Mouse (Mus musculus): ENCODE measurements around the gene Actn4. TPM values are rescaled to one million over a fixed set of nuclear protein-coding genes. Genes with fewer than 3 reads are reported as not detected.

Gene Actn4
- polyA plus RNA-seq, 1 experiment from 2014 or later: 319 TPM

GRCm38 (mm10) chr7:28944756-28945415, 17.3 kb downstream of the Actn4 start:
- Histone ChIP-seq H3K27me3 (replicated peaks) (no peaks in the 10 kb centered on the region), H3K4me2 (no peak overlapping the region; the same call in 1 of the 2 replicates), H3K9ac (no peak overlapping the region), H3K36me3 (no peaks in the 10 kb centered on the region), H3K4me3 (replicated peaks) (no peak overlapping the region), H3K27ac (peak overlapping the region; percentile 89), H3K9me3 (no peaks in the 10 kb centered on the region), H3K4me1 (peaks cover 77% of the 10 kb centered on the region)
- no peak for ATAC-seq (ENCODE audit: insufficient read depth, low FRiP score, low read depth)
- WGBS: 51% methylated on average over 6 of the region's 6 CpGs

- 44% methylated on average over 5 of the region's 5 CpGs for WGBS
- Histone ChIP-seq H3K9ac (no peak overlapping the region), H3K27me3 (replicated peaks) (no peaks in the 10 kb centered on the region), H3K27ac (peak overlapping the region; percentile 58), H3K4me2 (no peak overlapping the region), H3K4me1 (peaks cover 76% of the 10 kb centered on the region), H3K36me3 (no peaks in the 10 kb centered on the region), H3K4me3 (replicated peaks) (no peak overlapping the region), H3K9me3 (no peaks in the 10 kb centered on the region)
- no peak for ATAC-seq (ENCODE audit: insufficient read depth, low FRiP score, low read depth)
Observed at GRCm38 (mm10) chr7:28943451-28944180, 18.5 kb downstream of the Actn4 start.

GRCm38 (mm10) chr7:28941542-28941941, 20.6 kb downstream of the Actn4 start:
- Histone ChIP-seq H3K9ac (no peak overlapping the region), H3K4me2 (no peak overlapping the region), H3K4me1 (peaks cover 69% of the 10 kb centered on the region)

GRCm38 (mm10) chr7:28941129-28941528, 21.0 kb downstream of the Actn4 start:
- H3K9me3 ChIP-seq: no peaks in the 10 kb centered on the region
- no peaks in the 10 kb centered on the region for H3K36me3 ChIP-seq
- no peak overlapping the region for H3K4me2 ChIP-seq
- no peak for ATAC-seq (ENCODE audit: insufficient read depth, low FRiP score, low read depth)
- WGBS: 65% methylated on average over 4 of the region's 4 CpGs
- no peaks in the 10 kb centered on the region for H3K27me3 ChIP-seq (replicated peaks)
- peak overlapping the region; percentile 58 for H3K27ac ChIP-seq
- no peak overlapping the region for H3K9ac ChIP-seq
- peaks cover 69% of the 10 kb centered on the region for H3K4me1 ChIP-seq
- no peak overlapping the region for H3K4me3 ChIP-seq (replicated peaks)

More at GRCm38 (mm10) chr7:28941542-28941941, 20.6 kb downstream of the Actn4 start:
- Histone ChIP-seq H3K9me3 (no peaks in the 10 kb centered on the region), H3K4me3 (replicated peaks) (no peak overlapping the region), H3K27ac (peak overlapping the region; percentile 58), H3K27me3 (replicated peaks) (no peaks in the 10 kb centered on the region), H3K36me3 (no peaks in the 10 kb centered on the region)
- ATAC-seq (ENCODE audit: insufficient read depth, low FRiP score, low read depth): no peak
- WGBS: 58% methylated on average over 4 of the region's 4 CpGs

- Histone ChIP-seq H3K27me3 (replicated peaks) (no peaks in the 10 kb centered on the region), H3K9me3 (no peaks in the 10 kb centered on the region), H3K27ac (peak overlapping the region; percentile 58), H3K4me3 (replicated peaks) (no peak overlapping the region), H3K4me2 (no peak overlapping the region), H3K9ac (no peak overlapping the region), H3K36me3 (no peaks in the 10 kb centered on the region), H3K4me1 (peaks cover 55% of the 10 kb centered on the region)
- WGBS: 67% methylated on average over 7 of the region's 7 CpGs
- ATAC-seq (ENCODE audit: insufficient read depth, low FRiP score, low read depth): no peak
Observed at GRCm38 (mm10) chr7:28939418-28940183, 22.5 kb downstream of the Actn4 start.

- Histone ChIP-seq H3K4me1 (peaks cover 55% of the 10 kb centered on the region), H3K4me3 (replicated peaks) (no peak overlapping the region), H3K36me3 (no peaks in the 10 kb centered on the region), H3K9ac (no peak overlapping the region), H3K9me3 (no peaks in the 10 kb centered on the region), H3K27me3 (replicated peaks) (no peaks in the 10 kb centered on the region), H3K4me2 (no peak overlapping the region), H3K27ac (0 out of 2 replicates have a peak overlapping the region, but pooled peaks have one; percentile 58)
- 80% methylated on average over 4 of the region's 4 CpGs for WGBS
- no peak for ATAC-seq (ENCODE audit: insufficient read depth, low FRiP score, low read depth)
Observed at GRCm38 (mm10) chr7:28938654-28939053, 23.5 kb downstream of the Actn4 start.

- no peak overlapping the region for H3K9ac ChIP-seq
- H3K27ac ChIP-seq: peak overlapping the region; percentile 2; the same call in 1 of the 2 replicates
- no peak for ATAC-seq (ENCODE audit: insufficient read depth, low FRiP score, low read depth)
Observed at GRCm38 (mm10) chr7:28936787-28937186, 25.4 kb downstream of the Actn4 start.

GRCm38 (mm10) chr7:28933825-28934224, 28.3 kb downstream of the Actn4 start:
- no peak overlapping the region for H3K4me2 ChIP-seq
- H3K27me3 ChIP-seq (replicated peaks): no peaks in the 10 kb centered on the region
- no peaks in the 10 kb centered on the region for H3K36me3 ChIP-seq
- H3K9me3 ChIP-seq: no peaks in the 10 kb centered on the region
- H3K4me3 ChIP-seq (replicated peaks): no peak overlapping the region
- WGBS: 90% methylated on average over 2 of the region's 2 CpGs
- no peak overlapping the region for H3K9ac ChIP-seq
- no peak for ATAC-seq (ENCODE audit: insufficient read depth, low FRiP score, low read depth)
- H3K4me1 ChIP-seq: peaks cover 56% of the 10 kb centered on the region
- H3K27ac ChIP-seq: no peak overlapping the region; the same call in 1 of the 2 replicates

More at GRCm38 (mm10) chr7:28936787-28937186, 25.4 kb downstream of the Actn4 start:
- H3K9me3 ChIP-seq: no peaks in the 10 kb centered on the region
- no peak overlapping the region for H3K4me3 ChIP-seq (replicated peaks)
- H3K36me3 ChIP-seq: no peaks in the 10 kb centered on the region
- H3K4me2 ChIP-seq: no peak overlapping the region
- no peaks in the 10 kb centered on the region for H3K27me3 ChIP-seq (replicated peaks)
- 46% methylated on average over 4 of the region's 4 CpGs for WGBS
- peaks cover 58% of the 10 kb centered on the region for H3K4me1 ChIP-seq

GRCm38 (mm10) chr7:28932421-28933041, 29.6 kb downstream of the Actn4 start:
- Histone ChIP-seq H3K4me1 (peaks cover 49% of the 10 kb centered on the region), H3K27ac (peak overlapping the region; percentile 83), H3K9me3 (no peaks in the 10 kb centered on the region), H3K36me3 (no peaks in the 10 kb centered on the region), H3K4me3 (replicated peaks) (no peak overlapping the region), H3K9ac (no peak overlapping the region), H3K27me3 (replicated peaks) (no peaks in the 10 kb centered on the region), H3K4me2 (peak overlapping the region; percentile 11; the same call in 1 of the 2 replicates)
- ATAC-seq (ENCODE audit: insufficient read depth, low FRiP score, low read depth): no peak
- WGBS: 64% methylated on average over 6 of the region's 6 CpGs

- 70% methylated on average over 4 of the region's 4 CpGs for WGBS
- H3K4me2 ChIP-seq: no peak overlapping the region
- peaks cover 47% of the 10 kb centered on the region for H3K4me1 ChIP-seq
- no peak overlapping the region for H3K9ac ChIP-seq
- no peaks in the 10 kb centered on the region for H3K27me3 ChIP-seq (replicated peaks)
- no peak; the same call in 1 of the 2 replicates for ATAC-seq (ENCODE audit: insufficient read depth, low FRiP score, low read depth)
- H3K36me3 ChIP-seq: no peaks in the 10 kb centered on the region
- no peaks in the 10 kb centered on the region for H3K9me3 ChIP-seq
- no peak overlapping the region for H3K4me3 ChIP-seq (replicated peaks)
- H3K27ac ChIP-seq: peak overlapping the region; percentile 83
Observed at GRCm38 (mm10) chr7:28931695-28932039, 30.5 kb downstream of the Actn4 start.

- H3K27ac ChIP-seq: peak overlapping the region; percentile 83
- peaks cover 47% of the 10 kb centered on the region for H3K4me1 ChIP-seq
- no peaks in the 10 kb centered on the region for H3K9me3 ChIP-seq
- no peaks in the 10 kb centered on the region for H3K36me3 ChIP-seq
- H3K9ac ChIP-seq: no peak overlapping the region
- H3K4me3 ChIP-seq (replicated peaks): no peak overlapping the region
- H3K4me2 ChIP-seq: no peak overlapping the region
- peak; percentile 78 for ATAC-seq (ENCODE audit: insufficient read depth, low FRiP score, low read depth)
- WGBS: 66% methylated on average over 7 of the region's 7 CpGs
- no peaks in the 10 kb centered on the region for H3K27me3 ChIP-seq (replicated peaks)
Observed at GRCm38 (mm10) chr7:28931032-28931694, 31.0 kb downstream of the Actn4 start.

Measured in stomach, embryonic 15.5 days (tissue).